Mouse (Mus musculus) lung, embryonic 16.5 days (tissue): Measurements from ENCODE around the gene Slc25a3. TPM values are rescaled to one million over a fixed set of nuclear protein-coding genes. Genes with fewer than 3 reads are reported as not detected.

Experiments used
- ATAC-seq: fragments of 200-750 bp; cut with Nextera tagmentation; 2 replicates; pipeline ENCODE4 v1.8.0; 2017; ENCODE audit warnings: low read depth, mild to moderate bottlenecking, moderate library complexity
- H3K27ac ChIP-seq: fragments of 300-500 bp; sonication (generic); 2 replicates; pipeline ENCODE4 v1.5.1; 2014; ENCODE audit warnings: mild to moderate bottlenecking, control low read depth, low read length
- H3K27me3 ChIP-seq: fragments of 300-500 bp; sonication (generic); 2 replicates; pipeline ENCODE4 v1.6.1; 2014; ENCODE audit warnings: low read depth, low read length, mixed read lengths; ENCODE audit not compliant: control insufficient read depth, insufficient read depth
- H3K36me3 ChIP-seq: fragments of 300-500 bp; sonication (generic); 2 replicates; pipeline ENCODE4 v1.6.1; 2014; ENCODE audit warnings: low read length; ENCODE audit not compliant: control insufficient read depth, insufficient read depth
- H3K4me1 ChIP-seq: fragments of 300-500 bp; sonication (generic); replicated peaks from 2 replicates; pipeline ENCODE4 v1.6.1; 2014; ENCODE audit warnings: low read length, mixed read lengths; ENCODE audit not compliant: control insufficient read depth, insufficient read depth
- H3K4me2 ChIP-seq: fragments of 300-500 bp; sonication (generic); 2 replicates; pipeline ENCODE4 v1.6.1; 2014; ENCODE audit warnings: low read depth, low read length, control low read depth
- H3K4me3 ChIP-seq: fragments of 300-500 bp; sonication (generic); 2 replicates; pipeline ENCODE4 v1.5.1; 2014; ENCODE audit warnings: mild to moderate bottlenecking, low read length, control low read depth
- H3K9ac ChIP-seq: fragments of 300-500 bp; sonication (generic); 2 replicates; pipeline ENCODE4 v1.6.1; 2014; ENCODE audit warnings: low read length, control low read depth
- H3K9me3 ChIP-seq: fragments of 300-500 bp; sonication (generic); 2 replicates; pipeline ENCODE4 v1.6.1; 2016; ENCODE audit warnings: low read length; ENCODE audit not compliant: control insufficient read depth
- WGBS: fragments of 180-500 bp; shearing (Covaris S2); extraction: QIAGEN DNeasy Blood & Tissue Kit; methylation state at CpG from one replicate; pipeline ENCODE4 v1.1.7; 2014; 5-methylcytosine and 5-hydroxymethylcytosine counted together
- polyA plus RNA-seq: library from polyadenylated mRNA; unstranded; fragments of >200 nt; fragmentation: Nextera tagmentation; extraction: Ambion mirVana; gene quantifications from 2 replicates; pipeline ENCODE4 v1.2.1, GENCODE M21; 2015

The Slc25a3 gene
- polyA plus RNA-seq = 405 and 406 TPM in 2 replicates

DNA sequence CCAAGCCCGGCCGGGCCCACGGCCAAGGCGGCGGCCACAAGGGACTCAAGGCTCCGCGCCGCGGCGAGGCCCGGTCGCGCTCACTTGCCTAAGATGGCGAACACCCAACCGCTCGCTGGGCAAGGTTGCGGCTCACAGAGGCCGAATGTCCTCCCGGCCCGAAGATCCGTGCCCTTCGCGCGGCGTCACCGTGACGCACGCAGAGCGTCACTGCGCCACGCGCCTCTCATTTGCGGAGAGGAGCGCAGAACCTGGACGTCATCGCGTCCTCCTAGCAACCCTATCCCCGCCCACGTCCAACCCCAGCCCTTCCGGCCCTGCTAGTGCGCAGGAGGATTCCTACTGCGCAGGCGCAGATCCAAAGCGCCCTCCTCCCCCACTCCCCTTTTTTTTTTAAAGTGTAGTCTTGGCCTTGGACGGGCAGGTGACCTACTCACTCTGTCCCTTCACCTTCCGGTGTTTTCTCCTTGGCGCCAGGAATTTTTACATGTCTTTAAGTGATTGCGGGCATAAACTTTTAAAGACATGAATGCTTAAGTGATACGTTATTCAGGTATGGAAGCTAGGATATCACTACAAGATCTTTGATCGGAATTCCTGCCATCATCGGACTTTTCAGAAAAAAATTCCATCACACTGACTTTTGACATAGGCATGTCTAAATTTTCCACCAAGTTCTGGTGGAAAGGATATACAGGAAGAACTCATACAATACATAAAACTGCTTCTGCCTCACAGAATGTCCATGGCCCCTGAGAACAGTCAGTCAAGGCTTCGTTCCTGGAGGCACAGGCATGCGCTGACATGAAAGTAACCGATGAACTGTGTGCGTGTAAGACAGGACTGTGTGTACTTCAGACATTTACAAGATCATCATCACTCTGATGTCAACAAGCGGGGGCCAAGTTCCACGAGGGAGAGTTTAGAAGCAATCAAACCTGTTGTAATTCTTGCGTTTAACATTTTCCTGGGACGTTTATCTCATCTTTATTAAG is at the start of gene Slc25a3:
TSS of gene Slc25a3 (minus strand) at position 232 of the 995 bp plus-strand sequence.
- Histone ChIP-seq H3K27ac (peak within 1 kb of the TSS; percentile 92), H3K9ac (peak within 1 kb of the TSS; percentile 99), H3K9me3 (no peaks in the 10 kb centered on the region), H3K4me3 (peak within 1 kb of the TSS; percentile 98), H3K4me1 (peaks cover 9% of the 10 kb centered on the region), H3K36me3 (peaks cover 17% of the 10 kb centered on the region), H3K4me2 (peak within 1 kb of the TSS; percentile 80), H3K27me3 (no peaks in the 10 kb centered on the region)
- WGBS = 9% methylated on average over 59 of the region's 59 CpGs
- ATAC-seq = peak; percentile 100

DNA sequence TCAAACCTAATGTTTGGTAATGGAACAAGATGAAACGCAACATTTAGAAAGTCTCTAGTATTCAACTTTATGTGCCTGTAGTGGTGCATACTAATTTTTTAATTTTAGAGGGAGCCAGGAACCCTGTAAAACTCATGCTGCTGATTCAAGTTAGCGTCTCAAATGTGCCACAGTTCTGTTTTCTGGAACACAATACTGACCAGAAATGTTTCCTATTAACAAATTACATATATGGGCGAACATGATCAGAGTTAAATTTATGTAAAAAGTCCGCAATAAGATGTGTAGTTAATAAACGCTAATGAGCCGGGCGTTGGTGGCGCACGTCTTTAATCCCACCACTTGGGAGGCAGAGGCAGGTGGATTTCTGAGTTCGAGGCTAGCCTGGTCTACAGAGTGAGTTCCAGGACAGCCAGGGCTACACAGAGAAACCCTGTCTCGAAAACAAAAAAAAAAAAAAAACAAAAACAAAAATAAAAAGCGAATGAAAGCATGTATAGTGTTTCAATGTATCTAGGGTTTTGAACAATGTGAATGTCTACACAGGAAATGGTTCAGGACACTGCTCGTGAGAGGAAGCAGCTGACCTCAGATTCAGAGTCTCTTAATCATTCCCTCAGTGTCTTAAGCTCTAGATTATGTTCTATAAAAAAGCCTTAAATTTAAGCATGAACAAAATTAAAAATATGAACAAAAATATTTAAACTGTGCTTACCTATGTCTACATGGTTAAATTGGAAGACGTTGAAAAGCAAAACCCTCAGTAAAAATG is 48.7 kb upstream of the Slc25a3 start:
- Histone ChIP-seq H3K9me3 (no peaks in the 10 kb centered on the region), H3K27ac (peak overlapping the region; percentile 99), H3K4me2 (peak overlapping the region; percentile 66), H3K36me3 (no peaks in the 10 kb centered on the region), H3K27me3 (no peaks in the 10 kb centered on the region), H3K9ac (peak overlapping the region; percentile 100), H3K4me1 (peaks cover 16% of the 10 kb centered on the region), H3K4me3 (peak overlapping the region; percentile 95)
- 73% methylated on average over 14 of the region's 14 CpGs for WGBS
- ATAC-seq = no peak

DNA sequence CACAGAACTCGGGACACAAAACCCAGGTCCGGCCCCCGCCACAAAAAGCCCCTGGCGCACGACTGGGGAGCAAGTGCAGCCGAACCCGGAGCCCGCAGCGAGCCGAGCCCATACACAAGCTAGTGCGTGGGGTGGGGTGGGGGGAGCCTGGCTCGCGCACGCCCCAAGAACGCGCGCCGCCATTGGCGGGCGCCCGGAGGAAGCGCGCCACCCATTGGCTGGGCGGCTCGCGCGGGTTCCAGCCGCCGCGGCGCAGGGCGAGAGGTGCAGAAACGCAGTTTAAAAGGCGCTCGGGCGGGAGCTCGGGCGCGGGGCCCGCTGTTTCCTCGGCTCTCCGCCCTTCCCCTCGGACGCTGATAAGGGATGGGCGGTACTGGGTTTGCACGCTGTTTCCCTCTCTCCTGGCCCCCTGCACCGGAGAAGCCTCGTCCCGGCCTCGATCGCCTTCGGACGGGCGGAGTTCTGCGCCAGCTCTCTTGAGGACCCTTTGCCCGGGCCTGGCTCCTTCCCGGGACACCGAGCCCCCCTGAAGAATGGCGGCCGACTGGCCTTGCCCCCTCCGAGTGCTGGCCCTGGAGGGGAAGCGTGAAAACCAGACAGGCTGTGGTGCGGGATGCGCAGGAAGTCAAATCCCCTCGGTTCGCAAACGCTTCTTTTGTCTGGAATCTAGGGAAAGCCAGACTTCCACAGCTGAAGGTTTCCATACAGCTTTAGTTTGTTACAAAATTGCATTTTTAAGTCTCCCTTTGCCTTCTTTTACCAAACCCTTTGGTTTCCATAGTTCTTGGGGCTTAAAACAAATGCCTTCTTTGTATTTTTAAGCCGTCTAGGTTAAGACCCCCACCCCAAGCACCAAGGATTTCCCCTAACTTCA is 47.8 kb upstream of the Slc25a3 start:
- H3K27me3 ChIP-seq = no peaks in the 10 kb centered on the region
- ATAC-seq = peak; percentile 97
- peak overlapping the region; percentile 99 for H3K27ac ChIP-seq
- peak overlapping the region; percentile 66 for H3K4me2 ChIP-seq
- peak overlapping the region; percentile 100 for H3K9ac ChIP-seq
- H3K4me1 ChIP-seq = peaks cover 24% of the 10 kb centered on the region
- peak overlapping the region; percentile 95 for H3K4me3 ChIP-seq
- H3K36me3 ChIP-seq = no peaks in the 10 kb centered on the region
- H3K9me3 ChIP-seq = no peaks in the 10 kb centered on the region
- WGBS = under 1% methylated on average over 67 of the region's 68 CpGs

DNA sequence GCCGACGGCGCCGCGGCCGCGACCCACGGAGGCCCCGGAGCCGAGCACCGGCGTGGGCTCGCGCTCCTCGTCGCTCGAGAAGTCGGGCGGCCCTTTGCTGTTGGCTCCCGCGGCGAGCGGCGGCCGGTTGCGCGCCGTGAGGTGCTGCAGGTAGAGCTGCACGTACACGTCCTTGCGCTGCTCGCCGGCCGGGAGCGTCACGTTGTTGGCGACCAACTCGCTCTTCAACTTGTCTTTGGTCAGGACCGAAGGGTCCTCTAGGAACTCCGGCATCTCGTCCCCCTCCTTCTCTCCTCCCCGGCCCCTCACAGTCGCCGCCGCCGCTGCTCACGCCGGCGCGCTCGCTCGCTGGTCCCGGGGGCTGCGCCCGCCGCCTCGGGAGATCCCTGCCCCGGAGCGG is 47.2 kb upstream of the Slc25a3 start:
- WGBS = 0% methylated on average over 59 of the region's 59 CpGs
- Histone ChIP-seq H3K27me3 (no peaks in the 10 kb centered on the region), H3K4me1 (peaks cover 26% of the 10 kb centered on the region), H3K9me3 (no peaks in the 10 kb centered on the region), H3K4me3 (peak overlapping the region; percentile 95), H3K27ac (peak overlapping the region; percentile 99), H3K9ac (peak overlapping the region; percentile 100), H3K4me2 (peak overlapping the region; percentile 62), H3K36me3 (peaks cover 2% of the 10 kb centered on the region; the same call in 1 of the 2 replicates)
- ATAC-seq = peak; percentile 44

DNA sequence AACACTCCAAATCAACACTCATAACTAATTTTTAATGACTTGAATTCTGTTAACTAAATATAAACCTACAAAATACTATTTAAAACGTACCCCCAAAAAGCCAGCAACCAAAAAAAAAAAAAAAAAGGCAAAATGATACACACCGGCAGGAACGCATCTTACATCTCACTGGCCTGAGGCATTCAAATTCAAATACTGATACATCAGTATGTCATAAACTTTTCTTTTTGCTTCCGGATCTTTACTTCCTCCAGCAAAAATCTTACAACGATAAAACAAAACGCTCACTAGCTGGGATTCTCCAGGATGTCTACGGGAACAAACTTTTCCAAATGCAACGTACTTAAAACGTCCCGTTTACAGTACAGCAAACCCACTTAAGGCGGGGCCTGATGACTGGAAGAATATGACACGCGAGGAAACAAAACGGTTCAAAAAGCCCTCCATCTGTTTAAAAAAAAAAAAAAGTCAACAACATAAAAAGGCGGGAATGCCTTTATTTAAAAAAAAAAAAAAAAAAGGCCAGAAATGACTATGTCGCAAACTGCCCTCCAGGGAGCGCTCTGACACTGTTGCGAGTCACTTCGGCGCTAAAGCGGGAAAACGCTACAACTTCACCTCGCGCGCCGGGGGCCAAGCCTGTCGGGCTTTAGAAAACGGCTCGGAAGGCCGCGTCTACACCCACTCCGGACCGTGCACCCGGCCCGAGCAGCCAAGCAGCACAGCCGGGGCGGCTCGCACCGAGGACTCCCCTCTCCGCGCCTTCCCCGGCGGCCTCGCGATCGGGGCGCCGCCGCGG is 46.5 kb upstream of the Slc25a3 start:
- Histone ChIP-seq H3K4me2 (peak overlapping the region; percentile 62), H3K9me3 (no peaks in the 10 kb centered on the region), H3K9ac (peak overlapping the region; percentile 100), H3K4me1 (peaks cover 26% of the 10 kb centered on the region), H3K36me3 (peaks cover 5% of the 10 kb centered on the region), H3K27me3 (no peaks in the 10 kb centered on the region), H3K4me3 (peak overlapping the region; percentile 95), H3K27ac (peak overlapping the region; percentile 99)
- WGBS = under 1% methylated on average over 47 of the region's 50 CpGs
- peak; percentile 60 for ATAC-seq

DNA sequence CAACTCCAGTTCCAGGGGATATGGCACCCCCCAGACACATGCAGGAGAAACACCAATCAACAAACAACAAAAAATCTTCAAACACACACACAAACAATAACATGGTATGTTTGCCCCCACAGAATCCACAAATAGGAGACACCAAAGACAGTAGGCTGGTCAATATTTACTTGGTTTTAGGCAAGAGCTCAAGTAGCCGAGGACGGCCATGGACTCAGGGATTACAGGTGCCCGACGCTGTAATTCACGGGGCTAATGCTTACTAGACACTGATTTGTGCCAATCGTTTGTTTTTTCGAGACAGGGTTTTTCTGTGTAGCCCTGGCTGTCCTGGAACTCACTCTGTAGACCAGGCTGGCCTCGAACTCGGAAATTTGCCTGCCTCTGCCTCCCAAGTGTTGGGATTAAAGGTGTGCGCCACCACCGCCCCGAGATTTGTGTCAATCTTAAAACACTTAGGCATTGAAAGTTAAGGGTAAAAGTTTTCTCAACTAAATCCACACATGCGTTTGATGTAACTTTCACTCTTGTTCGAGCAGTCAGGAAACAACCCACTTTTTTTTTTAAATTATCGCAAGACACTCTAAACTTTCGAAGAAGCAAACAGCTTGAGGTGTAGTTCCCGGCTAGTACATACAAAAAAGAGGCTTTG is 45.7 kb upstream of the Slc25a3 start:
- Histone ChIP-seq H3K4me1 (peaks cover 26% of the 10 kb centered on the region), H3K27me3 (no peaks in the 10 kb centered on the region), H3K4me2 (peak overlapping the region; percentile 62), H3K36me3 (peaks cover 10% of the 10 kb centered on the region), H3K9me3 (no peaks in the 10 kb centered on the region), H3K4me3 (peak overlapping the region; percentile 95), H3K27ac (peak overlapping the region; percentile 99), H3K9ac (peak overlapping the region; percentile 100)
- WGBS = 15% methylated on average over 17 of the region's 17 CpGs
- no peak for ATAC-seq

DNA sequence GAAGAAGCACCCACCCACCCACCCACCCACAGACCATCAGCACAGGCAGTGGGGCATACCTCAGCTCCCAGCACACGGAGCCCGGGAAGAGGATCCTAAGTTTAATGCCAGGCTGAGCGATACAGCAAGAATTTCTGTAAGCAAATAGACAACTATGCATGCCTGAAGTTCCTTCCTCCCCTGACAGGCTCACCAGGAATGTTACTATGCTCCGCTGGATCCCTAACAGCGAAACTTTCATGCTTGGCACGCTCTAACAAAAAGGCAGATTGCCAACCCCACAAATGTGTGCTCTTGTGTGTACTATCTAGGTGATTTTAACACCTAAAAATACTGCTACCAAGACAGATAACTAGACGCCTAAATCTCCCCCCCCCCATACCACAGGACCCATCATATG is 43.5 kb upstream of the Slc25a3 start:
- Histone ChIP-seq H3K27me3 (no peaks in the 10 kb centered on the region), H3K27ac (peak overlapping the region; percentile 49; the same call in 1 of the 2 replicates), H3K36me3 (peaks cover 25% of the 10 kb centered on the region), H3K4me3 (peak overlapping the region; percentile 30), H3K9ac (no peak overlapping the region), H3K9me3 (no peaks in the 10 kb centered on the region), H3K4me2 (peak overlapping the region; percentile 62), H3K4me1 (peaks cover 26% of the 10 kb centered on the region)
- 19% methylated on average over 7 of the region's 7 CpGs for WGBS
- no peak for ATAC-seq
